Mouse (Mus musculus): ENCODE results near the gene Chrnb4. TPM values are rescaled to one million over a fixed set of nuclear protein-coding genes. Genes with fewer than 3 reads are reported as not detected.

The Chrnb4 gene
- 0.51 TPM in 1 of 2 replicates, not detected in the other for polyA plus RNA-seq (2012; rRNA removed; ENCODE audit: low replicate concordance)

DNA sequence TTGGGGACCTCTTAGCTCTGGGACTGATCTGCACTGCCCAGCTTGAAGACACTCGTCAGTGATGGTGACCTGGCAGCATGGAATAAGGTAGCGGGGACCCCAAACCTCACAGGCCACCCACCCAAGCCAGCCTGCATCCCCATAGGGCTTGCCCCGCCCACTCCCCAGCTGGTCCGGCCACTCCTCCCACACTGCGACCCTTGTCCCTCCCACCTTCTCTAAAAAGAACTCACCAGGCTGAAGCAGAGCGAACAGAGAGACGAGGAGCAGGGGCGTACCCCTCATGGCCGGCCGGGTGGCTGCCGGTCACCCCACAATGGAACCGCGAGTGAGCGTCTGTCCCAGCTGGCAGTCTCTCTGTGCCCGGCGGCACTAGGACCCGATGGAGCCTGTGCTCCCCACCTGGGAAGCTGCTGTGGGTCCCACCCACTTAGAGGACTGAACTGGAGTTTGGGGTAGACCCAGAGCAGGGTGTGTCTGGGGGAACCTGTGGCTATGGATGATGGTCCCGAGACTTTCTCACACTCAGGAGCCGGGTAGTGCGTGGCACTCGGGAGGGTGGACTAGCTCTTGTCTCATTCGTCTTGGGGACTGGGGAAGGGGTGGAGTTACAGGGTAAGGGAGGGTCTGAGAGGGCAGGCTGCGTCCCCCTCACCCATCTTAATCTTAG lies at the start of gene Chrnb4:
Gene Chrnb4, minus strand, starts transcription at position 569 of the 670 bp plus-strand sequence.

DNA sequence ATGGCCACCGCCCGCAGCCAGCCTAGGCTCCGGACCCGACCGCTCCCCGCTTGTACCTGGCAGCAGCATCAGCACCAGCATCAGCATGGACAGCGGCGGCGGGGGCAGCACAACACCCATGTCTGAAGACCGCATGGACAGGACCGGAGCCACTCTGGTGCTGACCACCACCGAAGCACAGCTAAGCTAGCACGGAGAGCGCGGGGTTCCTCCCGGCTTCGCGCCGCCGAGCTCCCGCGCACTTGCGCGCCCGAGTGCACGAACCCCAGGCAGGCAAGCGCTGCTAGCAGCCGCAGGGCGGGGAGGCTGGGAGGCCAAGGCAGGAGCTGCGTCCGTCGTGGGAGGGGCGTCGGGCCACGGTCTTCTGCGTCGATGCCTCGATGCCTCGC lies 22.3 kb downstream of the Chrnb4 start, which contains the start of gene Chrna3:
Gene Chrna3, minus strand, starts transcription at position 288 of the 389 bp plus-strand sequence.

DNA sequence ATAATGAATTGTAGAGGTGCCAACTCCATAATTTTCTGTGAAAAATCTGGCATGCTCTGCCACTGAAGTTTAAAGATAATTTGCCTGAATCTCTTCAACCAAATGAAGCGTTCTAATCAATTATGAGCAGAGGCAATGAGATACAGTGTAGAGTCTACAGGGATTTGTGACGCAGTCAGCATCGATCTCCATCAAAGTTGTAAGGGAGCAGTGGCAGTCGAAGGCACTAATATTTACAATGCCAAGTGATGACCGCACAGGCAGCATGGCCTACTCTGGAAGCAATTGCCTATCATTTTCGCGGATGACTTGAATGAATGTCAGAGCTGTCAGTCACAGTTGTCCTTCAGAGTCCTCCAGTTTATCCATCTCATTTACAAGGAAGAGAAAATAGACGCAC lies 67.9 kb downstream of the Chrnb4 start, which contains the start of gene Chrna5:
Gene Chrna5, plus strand, starts transcription at position 207 of the 400 bp plus-strand sequence.

Other genes with a start within 250 kb of the Chrnb4 start
- 7.9 and 9.6 TPM in 2 replicates for gene Ireb2, start 185.0 kb downstream of the Chrnb4 start, polyA plus RNA-seq (2012; rRNA removed; ENCODE audit: low replicate concordance)
- 2.4 and 2.7 TPM in 2 replicates for gene Hykk, start 131.5 kb downstream of the Chrnb4 start, polyA plus RNA-seq (2012; rRNA removed; ENCODE audit: low replicate concordance)
- 86.7 and 96.8 TPM in 2 replicates for gene Psma4, start 98.0 kb downstream of the Chrnb4 start, polyA plus RNA-seq (2012; rRNA removed; ENCODE audit: low replicate concordance)
- 0.18 TPM in 1 of 2 replicates, not detected in the other for gene AY074887, start 97.8 kb downstream of the Chrnb4 start, polyA plus RNA-seq (2012; rRNA removed; ENCODE audit: low replicate concordance)
- gene Chrna5, start 67.9 kb downstream of the Chrnb4 start, polyA plus RNA-seq (2012; rRNA removed; ENCODE audit: low replicate concordance) = 0.10 TPM in 1 of 2 replicates, not detected in the other
- gene Chrna3, start 22.2 kb downstream of the Chrnb4 start, polyA plus RNA-seq (2012; rRNA removed; ENCODE audit: low replicate concordance) = not detected in 2 replicates
- 10.2 and 14.8 TPM in 2 replicates for gene Ube2q2, start 100.1 kb upstream of the Chrnb4 start, polyA plus RNA-seq (2012; rRNA removed; ENCODE audit: low replicate concordance)
- 22.4 and 24.8 TPM in 2 replicates for gene Fbxo22, start 160.1 kb upstream of the Chrnb4 start, polyA plus RNA-seq (2012; rRNA removed; ENCODE audit: low replicate concordance)

All from subcutaneous adipose tissue, adult 2 months (tissue).